Mouse (Mus musculus) liver, embryonic 12.5 days (tissue): Measurements from ENCODE around the gene Ociad1. TPM values are rescaled to one million over a fixed set of nuclear protein-coding genes. Genes with fewer than 3 reads are reported as not detected.

Source experiments
- ATAC-seq: fragments of 200-750 bp; cut with Nextera tagmentation; 2 replicates; pipeline ENCODE4 v1.8.0; 2017; ENCODE audit warnings: moderate number of reproducible peaks, mild to moderate bottlenecking, moderate library complexity
- H3K27ac ChIP-seq: fragments of 300-500 bp; sonication (generic); 2 replicates; pipeline ENCODE4 v1.5.1; 2016; ENCODE audit warnings: mild to moderate bottlenecking
- H3K27me3 ChIP-seq: fragments of 300-500 bp; sonication (generic); replicated peaks from 2 replicates; pipeline ENCODE4 v1.6.1; 2016; ENCODE audit warnings: mild to moderate bottlenecking, moderate library complexity
- H3K36me3 ChIP-seq: fragments of 300-500 bp; sonication (generic); 2 replicates; pipeline ENCODE4 v1.6.1; 2016; ENCODE audit warnings: mild to moderate bottlenecking, moderate library complexity
- H3K4me1 ChIP-seq: fragments of 300-500 bp; sonication (generic); 2 replicates; pipeline ENCODE4 v1.6.1; 2016
- H3K4me2 ChIP-seq: fragments of 300-500 bp; sonication (generic); 2 replicates; pipeline ENCODE4 v1.6.1; 2016; ENCODE audit warnings: mild to moderate bottlenecking, moderate library complexity
- H3K4me3 ChIP-seq: fragments of 300-500 bp; sonication (generic); 2 replicates; pipeline ENCODE4 v1.5.1; 2016; ENCODE audit warnings: mild to moderate bottlenecking, moderate library complexity
- H3K9ac ChIP-seq: fragments of 300-500 bp; sonication (generic); 2 replicates; pipeline ENCODE4 v1.6.1; 2016; ENCODE audit warnings: mild to moderate bottlenecking, moderate library complexity
- H3K9me3 ChIP-seq: fragments of 300-500 bp; sonication (generic); replicated peaks from 2 replicates; pipeline ENCODE4 v1.6.1; 2016; ENCODE audit warnings: mild to moderate bottlenecking, moderate library complexity
- WGBS: fragments of 180-500 bp; shearing (Covaris S2); methylation state at CpG from one replicate; pipeline ENCODE4 v1.1.7; 2016; ENCODE audit not compliant: insufficient replicate concordance; 5-methylcytosine and 5-hydroxymethylcytosine counted together
- polyA plus RNA-seq: library from polyadenylated mRNA; unstranded; fragments of >200 nt; fragmentation: Nextera tagmentation; extraction: Ambion mirVana; gene quantifications from 2 replicates; pipeline ENCODE4 v1.2.1, GENCODE M21; 2016

The Ociad1 gene
- 154 and 159 TPM in 2 replicates for polyA plus RNA-seq

DNA sequence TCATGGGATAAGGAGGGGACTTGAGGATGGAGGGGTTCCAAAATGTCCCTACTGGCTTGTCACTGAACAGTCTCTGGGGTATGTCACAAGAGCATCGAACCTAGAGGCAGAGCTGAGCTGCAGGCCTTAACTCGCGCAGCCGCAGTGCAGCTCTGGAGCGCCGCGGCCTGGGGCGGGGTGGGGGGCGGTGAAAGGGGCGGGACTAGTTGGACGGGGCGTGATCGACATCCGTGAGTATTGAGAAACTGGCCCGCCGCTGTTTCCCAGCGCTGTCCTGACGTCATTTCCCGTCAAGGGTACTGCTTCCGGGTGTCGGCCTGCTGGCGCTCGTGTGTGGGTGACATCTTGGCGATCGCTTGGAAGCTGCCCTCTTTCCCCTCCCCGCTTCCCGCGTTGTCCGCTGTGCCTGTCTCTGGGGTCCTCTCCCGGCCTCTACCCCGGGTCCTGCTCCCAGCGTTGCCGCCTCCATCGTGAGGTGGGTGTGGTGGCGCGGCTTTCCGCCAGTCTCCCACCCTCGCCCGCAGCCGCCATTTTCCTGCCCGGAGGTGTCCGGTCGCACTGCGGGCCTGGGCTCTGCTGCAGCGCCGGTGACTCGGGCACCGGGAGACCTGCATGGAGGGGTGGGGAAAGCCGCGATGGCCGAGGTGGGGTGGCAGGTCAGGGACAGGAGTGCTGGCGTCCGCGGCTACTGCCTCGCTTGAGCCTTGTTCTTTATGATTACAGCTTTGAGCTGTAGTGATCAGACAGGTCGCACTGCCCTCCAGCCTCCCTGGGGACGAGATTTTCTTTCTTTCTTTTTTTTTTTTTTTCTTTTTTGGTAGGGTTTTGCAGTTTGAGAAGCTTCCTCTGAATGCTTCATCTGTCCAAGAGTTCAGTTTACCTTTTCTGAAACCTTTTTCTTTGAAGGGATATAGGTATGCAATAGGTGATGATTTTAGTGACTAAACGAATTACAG is at the start of gene Ociad1:
TSS of gene Ociad1 (plus strand) at position 283 of the 956 bp plus-strand sequence.
- peak within 1 kb of the TSS; percentile 92 for H3K9ac ChIP-seq
- peak within 1 kb of the TSS; percentile 90 for H3K4me3 ChIP-seq
- peak; percentile 98 for ATAC-seq
- H3K36me3 ChIP-seq = peaks cover 28% of the 10 kb centered on the region
- peak within 1 kb of the TSS; percentile 71 for H3K4me2 ChIP-seq
- WGBS = under 1% methylated on average over 58 of the region's 58 CpGs
- no peaks in the 10 kb centered on the region for H3K27me3 ChIP-seq
- peak within 1 kb of the TSS; percentile 94 for H3K27ac ChIP-seq
- H3K4me1 ChIP-seq = peaks cover 31% of the 10 kb centered on the region
- no peaks in the 10 kb centered on the region for H3K9me3 ChIP-seq

DNA sequence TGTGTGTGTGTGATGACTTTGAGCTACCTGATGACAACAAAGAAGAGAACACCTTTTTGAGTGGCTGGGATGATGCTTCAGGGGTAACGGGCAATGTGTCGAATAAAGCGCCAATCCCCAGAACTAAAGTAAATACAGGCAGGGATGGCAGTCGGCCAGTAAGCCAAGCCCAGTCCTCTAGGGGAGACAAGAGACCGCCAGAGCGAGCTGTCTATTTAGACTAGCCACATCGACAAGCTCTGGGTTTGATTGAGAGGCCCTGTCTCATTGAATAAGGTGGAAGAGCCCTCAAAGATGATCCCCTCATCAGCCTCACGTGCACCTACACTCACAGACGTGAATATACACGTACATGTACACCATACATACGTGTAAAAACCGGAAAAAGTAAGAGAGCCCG is 48.2 kb upstream of the Ociad1 start:
- Histone ChIP-seq H3K4me2 (no peak overlapping the region), H3K4me3 (no peak overlapping the region), H3K27me3 (no peaks in the 10 kb centered on the region), H3K4me1 (peaks cover 71% of the 10 kb centered on the region), H3K36me3 (peaks cover 7% of the 10 kb centered on the region; the same call in 1 of the 2 replicates), H3K9ac (no peak overlapping the region), H3K27ac (no peak overlapping the region), H3K9me3 (no peaks in the 10 kb centered on the region)
- ATAC-seq = no peak
- 77% methylated on average over 13 of the region's 13 CpGs for WGBS

DNA sequence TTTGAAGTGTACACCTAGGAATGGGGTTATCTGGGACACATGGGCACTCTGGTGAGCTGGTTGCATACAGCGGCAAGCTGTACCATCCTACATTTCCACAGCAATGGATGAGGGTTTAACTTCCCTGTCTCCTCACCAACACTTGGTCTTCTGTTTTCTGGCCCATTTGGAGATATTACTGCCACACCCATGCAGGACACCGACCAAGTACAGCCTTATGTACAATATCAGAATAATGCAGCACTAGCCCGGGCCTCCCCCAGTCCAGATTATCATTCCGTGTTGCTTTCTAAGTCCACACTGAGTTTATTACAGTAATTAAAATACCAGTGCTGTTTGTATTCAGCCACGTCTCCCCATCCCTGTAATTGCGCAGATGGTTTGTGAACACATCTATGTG is 46.2 kb upstream of the Ociad1 start:
- WGBS = 45% methylated on average over 6 of the region's 6 CpGs
- Histone ChIP-seq H3K9me3 (no peaks in the 10 kb centered on the region), H3K36me3 (peaks cover 7% of the 10 kb centered on the region), H3K27ac (peak overlapping the region; percentile 66), H3K4me3 (no peak overlapping the region), H3K4me1 (peaks cover 77% of the 10 kb centered on the region), H3K4me2 (peak overlapping the region; percentile 45), H3K27me3 (no peaks in the 10 kb centered on the region), H3K9ac (peak overlapping the region; percentile 43; the same call in 1 of the 2 replicates)
- ATAC-seq = peak; percentile 84

- Histone ChIP-seq H3K27ac (0 out of 2 replicates have a peak overlapping the region, but pooled peaks have one; percentile 10), H3K9me3 (no peaks in the 10 kb centered on the region), H3K9ac (no peak overlapping the region), H3K4me1 (peaks cover 74% of the 10 kb centered on the region), H3K4me2 (no peak overlapping the region), H3K27me3 (no peaks in the 10 kb centered on the region), H3K36me3 (peaks cover 7% of the 10 kb centered on the region), H3K4me3 (no peak overlapping the region)
- ATAC-seq = no peak
- WGBS = 87% methylated on average over 8 of the region's 8 CpGs
These were observed 44.4 kb upstream of the Ociad1 start for GRCm38 (mm10) chr5:73248211-73248610.

DNA sequence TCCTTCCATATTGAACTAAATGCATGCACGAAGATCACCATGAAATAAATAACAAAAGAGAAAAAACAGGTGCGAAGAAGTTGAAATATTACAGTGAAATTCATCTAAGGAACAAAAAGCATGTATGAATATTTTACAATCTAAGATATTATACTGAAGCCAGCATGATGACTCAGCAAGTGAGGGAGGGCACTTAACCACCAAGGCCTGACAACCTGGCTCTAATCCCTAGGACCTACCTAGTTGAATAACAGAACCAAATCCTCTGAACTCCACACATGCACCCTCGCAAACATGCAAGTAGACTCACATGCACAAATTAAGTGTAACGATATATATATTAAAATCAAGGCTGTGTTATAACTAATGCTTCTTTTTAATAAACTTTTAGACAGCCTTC is 43.2 kb upstream of the Ociad1 start:
- ATAC-seq = no peak
- H3K4me2 ChIP-seq = no peak overlapping the region
- H3K4me1 ChIP-seq = peaks cover 80% of the 10 kb centered on the region
- peaks cover 7% of the 10 kb centered on the region for H3K36me3 ChIP-seq
- H3K27ac ChIP-seq = no peak overlapping the region; the same call in 1 of the 2 replicates
- H3K9me3 ChIP-seq = no peaks in the 10 kb centered on the region
- no peak overlapping the region for H3K4me3 ChIP-seq
- H3K9ac ChIP-seq = no peak overlapping the region
- H3K27me3 ChIP-seq = no peaks in the 10 kb centered on the region
- WGBS = 86% methylated on average over 4 of the region's 4 CpGs

- Histone ChIP-seq H3K36me3 (peaks cover 7% of the 10 kb centered on the region), H3K4me3 (no peak overlapping the region), H3K27ac (peak overlapping the region; percentile 86), H3K9ac (peak overlapping the region; percentile 28; the same call in 1 of the 2 replicates), H3K4me2 (peak overlapping the region; percentile 85), H3K9me3 (no peaks in the 10 kb centered on the region), H3K4me1 (peaks cover 67% of the 10 kb centered on the region), H3K27me3 (no peaks in the 10 kb centered on the region)
- no peak for ATAC-seq
These were observed 39.8 kb upstream of the Ociad1 start for GRCm38 (mm10) chr5:73252739-73253138.

- Histone ChIP-seq H3K27ac (peak overlapping the region; percentile 95), H3K4me1 (peaks cover 58% of the 10 kb centered on the region)
- WGBS = 10% methylated on average over 5 of the region's 5 CpGs
These were observed 37.9 kb upstream of the Ociad1 start for GRCm38 (mm10) chr5:73254660-73255059.

DNA sequence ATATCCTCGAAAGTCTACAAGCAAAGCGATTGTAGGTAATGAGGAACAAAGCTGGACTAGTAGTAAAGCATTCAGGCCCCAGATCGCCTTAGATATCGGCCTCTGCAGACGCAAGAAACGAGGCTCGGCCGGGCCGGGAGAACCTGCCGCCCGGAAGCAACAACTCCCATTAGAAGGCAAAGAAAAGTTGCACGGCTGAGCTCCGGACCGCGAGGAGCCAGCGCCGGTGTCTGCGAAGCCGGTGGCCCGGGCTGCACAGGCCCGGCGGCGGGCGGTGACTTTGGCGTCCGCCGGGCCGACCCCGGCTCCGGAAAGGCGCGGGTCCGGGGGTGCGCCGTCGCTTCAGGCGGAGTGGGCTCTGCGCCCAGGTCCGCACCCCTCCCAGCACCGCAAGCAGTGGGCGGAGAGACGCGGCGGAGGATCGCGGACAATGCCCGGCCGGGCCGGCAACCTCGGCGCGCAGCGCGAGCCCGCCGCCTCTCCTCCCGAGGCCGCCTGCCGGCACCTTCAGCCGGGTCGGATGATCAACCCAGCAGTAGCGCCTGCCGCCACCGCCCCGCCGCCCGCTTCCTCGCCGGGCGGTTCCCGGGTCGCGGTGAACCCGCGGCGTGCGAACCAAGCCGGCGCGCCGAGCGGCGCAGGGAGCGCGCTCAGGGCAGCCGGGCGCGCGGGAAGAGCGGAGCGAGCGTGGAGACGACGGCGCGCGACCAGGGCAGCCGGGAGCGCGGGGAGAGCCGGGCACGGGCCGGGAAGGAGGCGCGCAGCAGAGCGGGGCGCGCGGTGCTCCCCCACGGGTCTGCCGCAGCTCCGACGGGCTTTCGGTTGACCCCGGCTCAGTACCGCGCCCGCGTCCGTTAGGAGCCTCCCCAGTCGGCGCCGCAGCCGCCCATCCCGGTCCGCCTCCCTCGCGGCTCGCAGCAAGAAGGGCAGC is 37.0 kb upstream of the Ociad1 start:
- Histone ChIP-seq H3K9me3 (no peaks in the 10 kb centered on the region), H3K4me1 (peaks cover 50% of the 10 kb centered on the region), H3K36me3 (no peaks in the 10 kb centered on the region; the same call in 1 of the 2 replicates), H3K4me3 (peak overlapping the region; percentile 97), H3K27me3 (no peaks in the 10 kb centered on the region), H3K9ac (peak overlapping the region; percentile 95), H3K27ac (peak overlapping the region; percentile 95), H3K4me2 (peak overlapping the region; percentile 85)
- WGBS = under 1% methylated on average over 119 of the region's 129 CpGs
- ATAC-seq = peak; percentile 26

More at GRCm38 (mm10) chr5:73254660-73255059, 37.9 kb upstream of the Ociad1 start:
- Histone ChIP-seq H3K9me3 (no peaks in the 10 kb centered on the region), H3K4me2 (peak overlapping the region; percentile 85), H3K36me3 (no peaks in the 10 kb centered on the region; the same call in 1 of the 2 replicates), H3K4me3 (peak overlapping the region; percentile 97), H3K9ac (peak overlapping the region; percentile 95), H3K27me3 (no peaks in the 10 kb centered on the region)
- ATAC-seq = no peak

DNA sequence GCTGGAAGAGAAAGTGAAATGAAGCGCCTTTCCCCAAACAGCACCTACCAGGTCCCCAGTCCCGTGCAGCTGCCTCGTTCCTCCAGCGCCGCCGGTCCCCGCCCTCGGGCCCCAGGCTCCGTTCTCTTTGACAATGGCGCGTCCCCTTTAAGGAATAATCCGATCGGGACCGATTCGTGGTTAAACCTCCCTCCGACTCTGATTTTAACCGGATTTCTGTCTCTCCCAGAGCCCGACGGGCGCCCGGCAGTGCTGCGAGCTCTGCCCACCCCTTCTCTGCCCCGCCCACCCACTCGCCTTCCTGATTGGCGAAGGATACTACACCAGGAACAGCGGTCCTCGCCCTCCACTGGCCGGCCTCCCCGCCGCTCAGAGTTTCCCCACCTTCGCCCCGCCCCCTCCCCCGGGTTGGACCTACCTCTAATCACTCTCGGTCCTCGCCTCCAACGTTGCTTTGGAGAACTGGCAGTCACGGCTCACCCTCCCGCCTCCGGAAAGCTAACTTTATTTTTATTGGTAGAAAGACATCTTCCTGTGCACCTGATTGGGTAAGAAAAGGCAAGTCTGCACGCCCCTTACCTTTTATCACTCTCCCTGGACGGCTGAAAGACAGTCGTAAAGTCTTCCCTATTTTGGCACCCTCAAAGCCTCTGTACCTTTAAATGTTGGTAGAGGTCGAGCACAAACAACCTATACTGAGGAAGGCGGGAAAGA is 36.1 kb upstream of the Ociad1 start, which contains the start of gene Fryl:
TSS of gene Fryl (minus strand) at position 268 of the 714 bp plus-strand sequence.
- H3K4me1 ChIP-seq = peaks cover 50% of the 10 kb centered on the region
- H3K36me3 ChIP-seq = no peaks in the 10 kb centered on the region
- peak; percentile 97 for ATAC-seq
- under 1% methylated on average over 44 of the region's 44 CpGs for WGBS
- H3K4me2 ChIP-seq = peak within 1 kb of the TSS; percentile 89
- H3K27ac ChIP-seq = peak within 1 kb of the TSS; percentile 95
- H3K4me3 ChIP-seq = peak within 1 kb of the TSS; percentile 97
- no peaks in the 10 kb centered on the region for H3K27me3 ChIP-seq
- no peaks in the 10 kb centered on the region for H3K9me3 ChIP-seq
- H3K9ac ChIP-seq = peak within 1 kb of the TSS; percentile 95

GRCm38 (mm10) chr5:73257096-73257495 is 35.5 kb upstream of the Ociad1 start:
- Histone ChIP-seq H3K27ac (peak overlapping the region; percentile 83), H3K4me2 (peak overlapping the region; percentile 89), H3K9ac (peak overlapping the region; percentile 69), H3K27me3 (no peaks in the 10 kb centered on the region), H3K36me3 (no peaks in the 10 kb centered on the region), H3K4me1 (peaks cover 46% of the 10 kb centered on the region), H3K4me3 (peak overlapping the region; percentile 65), H3K9me3 (no peaks in the 10 kb centered on the region)
- WGBS = 1% methylated on average over 11 of the region's 11 CpGs
- ATAC-seq = no peak

DNA sequence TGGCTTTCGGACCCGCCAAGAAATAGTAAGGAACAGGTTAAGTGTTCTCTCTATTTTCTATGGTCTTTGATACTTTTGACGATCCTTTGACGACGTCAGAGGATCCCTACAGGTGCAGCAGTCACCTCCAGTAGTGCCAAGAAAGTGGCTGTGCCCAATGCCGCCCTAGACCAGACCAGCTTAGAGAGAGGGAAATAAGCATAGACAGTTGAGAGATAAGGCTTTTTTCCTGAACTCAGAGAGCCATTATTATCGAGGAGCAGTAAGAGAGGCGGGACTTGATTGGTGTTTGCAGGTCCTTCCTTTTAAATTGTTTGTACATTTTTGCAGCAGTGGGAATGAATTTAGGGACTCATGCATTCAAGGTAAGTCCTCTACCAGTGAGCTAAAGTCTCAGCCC is 34.9 kb upstream of the Ociad1 start:
- peaks cover 40% of the 10 kb centered on the region for H3K4me1 ChIP-seq
- 25% methylated on average over 8 of the region's 8 CpGs for WGBS
- H3K27ac ChIP-seq = peak overlapping the region; percentile 83
- H3K9ac ChIP-seq = peak overlapping the region; percentile 69
- no peaks in the 10 kb centered on the region for H3K27me3 ChIP-seq
- H3K4me2 ChIP-seq = peak overlapping the region; percentile 89
- ATAC-seq = no peak
- no peaks in the 10 kb centered on the region for H3K9me3 ChIP-seq
- peak overlapping the region; percentile 65 for H3K4me3 ChIP-seq
- H3K36me3 ChIP-seq = no peaks in the 10 kb centered on the region
